Mouse (Mus musculus) heart, postnatal 0 days (tissue): ENCODE data around the gene Otx2.

ENCODE experiments used
- CTCF ChIP-seq: IDR thresholded peaks from 2 replicates; pipeline ENCODE4 v1.5.1; 2016; ENCODE audit warnings: antibody characterized with exemption, control low read depth, low read depth
- EP300 ChIP-seq: IDR thresholded peaks from 2 replicates; pipeline ENCODE4 v1.6.1; 2016; ENCODE audit warnings: antibody characterized with exemption, low read depth

GRCm38 (mm10) chr14:48655792-48656550 is 17.6 kb downstream of the Otx2 start:
- TF ChIP-seq EP300 (no peak), CTCF (no peak)
